Mouse (Mus musculus): Measurements from ENCODE around the gene Cfap77.

GRCm38 (mm10) chr2:29081965-29082364, 27.1 kb upstream of the Cfap77 start:
- no peak for TF ChIP-seq POLR2A (IDR thresholded peaks at IDR 0.05; ENCODE audit: low read depth, low read length)
- no peak for TF ChIP-seq CTCF (conservative IDR thresholded peaks at IDR 0.05; ENCODE audit: insufficient read depth, insufficient read length, low read depth, low read length)

Data from kidney, adult 2 months (tissue).